Mouse (Mus musculus) right cerebral cortex, adult 18-20 months (tissue): ENCODE measurements around the gene Lmo2.

Experiments
- DNase-seq: peaks from one replicate; pipeline ENCODE4 v3.0.0; 2022; ENCODE audit warnings: mixed read lengths

Gene Lmo2

DNA sequence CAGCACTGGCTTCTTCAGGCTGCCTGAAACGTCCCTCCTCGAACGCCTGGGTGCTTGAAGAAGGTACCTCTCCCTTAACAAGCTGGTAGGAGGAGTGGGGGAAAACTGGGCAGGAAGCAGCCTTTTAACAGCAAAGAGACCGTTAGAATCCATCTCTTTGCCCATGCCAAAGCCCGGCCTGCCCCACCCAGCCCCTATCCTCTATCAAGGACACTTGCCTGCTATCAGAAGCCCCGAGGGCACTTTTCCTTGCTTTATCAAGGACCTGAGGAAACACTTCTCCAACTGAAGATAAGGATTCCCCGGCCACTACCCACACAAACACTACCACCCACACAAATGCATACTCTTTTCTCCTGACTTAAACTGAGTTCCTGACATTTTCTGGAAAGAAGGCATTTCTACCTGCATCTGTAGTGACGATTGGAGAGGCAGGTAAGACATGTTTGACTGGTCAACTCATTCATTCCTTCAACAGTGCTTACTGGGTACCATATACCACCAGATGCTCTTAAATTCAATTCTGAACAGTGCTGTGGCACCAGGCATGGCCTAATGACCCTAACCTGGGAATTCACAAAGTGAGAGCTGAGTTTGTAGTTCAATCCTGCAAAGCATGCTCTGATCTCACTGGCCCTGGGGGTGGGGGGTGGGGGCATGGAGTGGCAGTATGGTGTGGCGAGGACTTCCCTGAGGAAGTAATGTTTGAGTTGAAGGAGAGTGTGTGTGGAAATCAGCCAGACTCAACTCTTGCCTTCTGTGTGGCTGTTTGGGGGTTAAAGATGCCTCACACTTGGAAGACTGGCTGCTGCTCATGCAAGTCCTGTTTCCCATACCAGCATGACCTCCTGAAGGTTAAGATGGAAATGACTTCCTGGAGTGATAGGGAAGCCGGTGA, at the start of gene Lmo2:
Lmo2 (plus strand) TSS at position 338 of the 898 bp plus-strand sequence.
- no peak for DNase-seq

GRCm38 (mm10) chr2:103910601-103911000, 47.2 kb upstream of the Lmo2 start:
- DNase-seq, result no peak

DNA sequence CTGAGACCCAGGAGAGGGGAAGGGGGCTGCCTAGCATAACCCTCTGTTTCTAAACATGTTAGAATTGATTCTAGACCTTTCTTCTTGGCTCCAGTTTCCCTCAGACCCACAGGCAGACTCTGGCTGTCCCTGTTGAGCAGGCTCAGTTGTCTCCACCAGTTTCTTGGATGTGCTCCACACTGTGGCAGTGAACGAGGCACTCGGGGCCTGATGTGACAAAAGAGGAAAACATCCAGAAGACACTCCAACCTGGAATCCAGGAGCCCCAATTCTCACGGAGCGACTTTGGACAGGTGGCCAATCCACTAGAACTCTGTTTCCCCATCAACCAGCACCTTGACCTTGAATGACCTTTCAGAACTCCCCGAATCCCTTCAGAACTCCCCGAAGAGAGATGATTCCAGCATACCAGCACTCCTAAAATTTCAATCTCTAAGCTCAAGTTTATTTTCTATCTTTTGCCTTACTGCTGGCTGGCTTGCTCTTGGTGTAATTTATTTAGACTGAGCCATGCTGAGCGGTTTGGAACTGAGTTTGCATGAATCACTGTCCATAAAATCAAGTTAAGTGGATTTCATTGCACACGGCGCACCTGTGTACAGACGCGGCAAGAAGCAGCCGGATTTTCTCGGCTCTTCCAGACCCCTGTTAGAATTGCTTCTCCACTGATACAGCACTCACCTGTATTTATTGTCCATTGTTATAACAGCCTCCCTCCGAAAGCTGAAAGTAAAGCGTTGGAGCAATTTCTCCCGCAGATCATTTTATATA, 45.1 kb upstream of the Lmo2 start:
- DNase-seq, result no peak

DNA sequence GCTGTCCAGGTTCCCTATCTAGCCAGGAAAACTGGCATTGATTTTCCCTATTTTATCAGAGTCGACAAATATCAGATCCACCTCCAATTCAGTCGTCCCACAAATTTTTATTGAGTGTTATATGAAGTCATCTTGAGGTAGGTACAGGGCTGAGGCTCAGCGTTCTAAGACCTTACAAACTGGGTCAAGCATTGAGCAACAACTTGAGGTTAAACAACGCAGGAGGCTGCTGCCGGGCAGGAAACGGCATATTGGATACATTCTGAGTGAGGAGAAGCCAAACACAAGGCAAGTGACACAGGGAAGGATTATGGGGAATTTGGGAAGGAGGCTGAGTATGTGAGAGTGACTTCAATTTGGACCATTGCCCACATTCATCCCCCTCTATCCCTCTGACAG, 44.5 kb upstream of the Lmo2 start:
- no peak for DNase-seq

DNA sequence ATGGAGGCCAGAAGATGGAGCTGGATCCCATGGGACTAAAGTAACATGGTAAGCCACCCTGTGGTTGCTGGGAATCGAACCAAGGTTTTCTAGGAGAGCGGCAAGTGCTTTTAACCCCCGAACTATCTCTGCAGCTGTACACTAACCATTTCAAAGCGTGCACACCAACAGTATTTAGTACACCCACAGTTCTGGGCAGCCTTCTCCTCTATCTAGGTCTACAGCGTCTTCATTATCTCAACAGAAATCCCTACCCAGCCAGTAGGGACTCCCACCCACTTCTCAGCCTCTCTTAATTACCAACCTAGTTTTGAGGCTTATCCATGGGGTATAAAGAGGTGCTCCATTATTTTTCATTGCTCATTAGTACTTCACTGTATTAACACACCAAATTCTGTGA, 41.7 kb upstream of the Lmo2 start:
- no peak for DNase-seq

GRCm38 (mm10) chr2:103917375-103917774, 40.4 kb upstream of the Lmo2 start:
- no peak for DNase-seq

GRCm38 (mm10) chr2:103918375-103918774, 39.4 kb upstream of the Lmo2 start:
- DNase-seq, result no peak

DNA sequence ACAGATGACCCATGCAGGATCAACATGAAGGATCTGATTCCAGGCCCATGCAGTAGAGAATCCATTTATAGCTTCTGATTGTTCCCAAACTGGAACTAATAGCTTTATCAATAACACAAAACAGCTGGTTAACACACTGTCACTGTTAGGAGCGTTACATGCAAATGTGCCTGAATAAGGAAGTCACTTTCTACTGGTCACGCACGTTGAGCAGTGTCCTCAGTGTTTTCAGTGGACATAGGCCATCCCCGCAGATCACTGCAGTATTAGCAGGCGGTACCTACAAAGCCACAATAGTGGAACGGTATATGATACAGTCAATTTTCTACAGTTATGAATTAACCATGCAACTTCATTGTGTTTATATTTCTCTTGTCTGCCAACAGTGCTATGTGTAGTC, 38.3 kb upstream of the Lmo2 start:
- DNase-seq, result no peak

DNA sequence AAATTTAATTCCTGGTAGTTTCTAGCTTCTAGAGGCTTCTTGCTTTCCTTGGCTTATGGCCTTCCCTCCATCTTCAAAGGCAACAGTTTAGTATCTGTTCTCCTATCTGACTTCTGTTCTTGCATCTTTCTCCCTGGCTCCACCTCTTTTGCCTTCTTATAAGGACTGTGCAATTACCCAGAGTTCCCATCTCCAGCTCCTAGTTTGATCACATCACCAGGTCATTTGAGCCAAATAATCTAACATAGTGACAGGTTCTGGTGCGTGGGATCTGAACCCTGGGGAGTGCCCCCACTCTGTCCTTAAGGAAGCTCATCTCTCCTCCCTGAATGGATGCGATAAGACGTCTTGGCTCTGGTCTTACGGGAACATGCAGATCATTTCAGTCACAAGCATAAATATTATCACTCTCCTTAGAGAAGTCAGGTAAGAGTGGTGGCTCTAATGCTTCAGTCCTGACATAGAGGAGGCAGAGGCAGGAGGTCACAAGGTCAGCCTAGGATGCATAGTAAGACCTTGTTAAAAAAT, 31.1 kb upstream of the Lmo2 start:
- no peak for DNase-seq

DNA sequence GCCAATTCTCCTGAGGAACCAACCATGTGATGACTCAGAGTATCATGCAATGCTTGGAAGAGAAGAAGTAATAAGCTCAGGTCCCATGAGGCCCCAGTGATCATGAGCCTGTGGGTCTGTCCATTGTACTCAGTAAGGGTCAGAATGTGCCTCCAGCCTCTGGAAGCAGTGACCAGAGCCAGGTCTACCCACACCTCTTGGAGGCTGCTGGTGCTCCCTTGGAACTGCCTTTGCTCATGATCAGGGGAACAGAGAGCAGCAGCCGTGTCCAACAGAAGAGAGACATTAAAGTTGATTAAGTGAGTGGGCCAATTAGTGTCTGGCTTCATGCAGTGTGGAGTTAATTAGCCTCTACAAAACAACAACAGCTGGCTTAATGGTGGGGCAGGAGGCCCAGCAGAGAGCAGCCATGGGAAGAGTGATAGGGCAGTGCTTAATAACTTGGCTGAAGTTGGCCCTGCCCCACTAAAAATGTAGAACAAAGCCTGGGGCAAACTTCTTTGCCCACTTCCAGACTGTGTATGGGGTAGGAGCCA, 30.1 kb upstream of the Lmo2 start:
- DNase-seq, result no peak

DNA sequence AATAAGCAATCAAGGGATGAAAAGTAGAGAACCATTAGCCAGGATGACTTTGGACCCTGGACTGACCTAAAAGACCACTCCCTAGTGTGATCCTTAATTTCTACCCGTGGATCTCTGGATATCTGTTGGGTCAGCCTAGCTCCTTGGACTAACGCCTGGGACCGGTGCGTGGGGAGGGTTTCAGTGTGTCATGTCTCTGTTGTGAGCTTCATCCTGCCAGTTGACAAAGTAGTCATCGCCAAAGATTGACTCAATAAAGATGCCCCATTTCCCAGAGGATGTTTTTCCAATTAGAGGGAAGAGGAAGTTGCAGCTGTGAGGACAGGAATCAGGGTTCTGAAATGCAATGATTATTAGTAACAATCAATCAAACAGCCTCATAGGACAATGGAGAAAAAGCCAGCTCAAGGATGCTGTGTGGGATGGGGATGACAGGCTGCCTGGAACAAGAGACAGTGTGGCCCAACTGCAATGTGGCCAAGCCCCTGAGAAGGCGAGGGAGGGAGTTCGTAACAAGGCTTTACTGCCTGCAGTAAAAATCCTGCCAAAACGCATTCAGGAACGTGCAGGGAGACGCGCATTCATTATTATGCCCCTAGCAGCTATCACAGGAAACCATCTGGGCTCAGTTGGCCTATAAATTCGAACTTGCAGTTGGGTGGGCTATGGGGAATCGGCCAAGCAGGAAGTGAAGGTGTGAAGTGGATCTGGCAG, 27.3 kb upstream of the Lmo2 start:
- no peak for DNase-seq

DNA sequence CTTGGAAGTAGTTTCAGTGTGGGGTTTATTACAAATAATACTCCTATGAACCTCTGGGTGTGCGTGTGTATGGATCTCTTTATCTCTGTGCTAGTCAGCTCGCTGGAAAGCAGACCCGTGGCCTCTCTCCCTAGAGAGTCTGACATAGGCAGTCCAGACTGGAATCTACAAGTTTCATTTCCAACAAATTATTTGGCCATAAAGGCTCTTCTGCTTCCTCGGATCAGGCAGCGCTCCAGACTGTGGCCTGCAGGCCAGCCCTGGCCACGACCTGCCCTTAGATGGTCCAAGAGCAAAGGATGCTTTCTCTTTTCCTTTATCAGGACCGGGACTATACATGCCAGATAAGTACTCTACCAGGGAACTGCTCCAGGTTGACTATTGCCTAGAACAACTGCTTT, 26.3 kb upstream of the Lmo2 start:
- DNase-seq, result no peak

GRCm38 (mm10) chr2:103932025-103932424, 25.8 kb upstream of the Lmo2 start:
- DNase-seq, result no peak

DNA sequence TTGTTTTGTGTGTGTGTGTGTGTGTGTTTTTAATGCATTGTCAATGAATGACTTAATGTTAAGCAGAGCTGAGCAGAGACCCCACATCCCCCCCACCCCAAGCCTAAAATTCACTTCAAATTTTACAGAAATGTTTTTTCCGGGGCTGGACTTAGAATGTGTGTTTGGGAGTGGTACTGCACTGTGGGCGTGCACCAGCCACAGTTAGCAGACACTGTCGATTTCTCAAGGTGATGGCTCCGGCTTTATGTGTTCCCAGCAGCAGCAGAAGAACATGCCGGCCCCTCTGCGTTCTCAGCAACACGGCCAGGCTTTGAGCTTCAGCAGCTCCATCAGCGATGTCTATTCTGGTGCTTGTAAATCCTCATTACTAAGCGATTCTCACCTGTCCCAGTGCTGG, 25.3 kb upstream of the Lmo2 start:
- no peak for DNase-seq

DNA sequence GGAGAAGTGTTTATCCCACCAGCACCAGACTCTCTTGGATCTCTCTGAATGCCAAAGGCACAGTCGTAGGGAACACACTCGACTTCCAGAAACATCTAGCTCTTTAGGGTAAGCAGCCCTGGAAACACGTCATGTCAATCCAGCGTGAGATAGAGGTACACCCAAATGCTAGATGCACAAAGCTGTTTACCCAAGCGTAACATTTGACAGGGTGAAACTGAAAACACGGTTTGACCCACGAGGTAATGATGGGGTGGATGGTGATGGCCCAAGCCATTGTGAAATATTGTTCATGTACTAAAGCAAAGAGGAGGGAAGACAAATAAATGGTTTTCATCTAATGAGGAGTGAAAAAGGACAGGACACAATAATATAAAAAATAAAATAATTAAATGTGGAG, 23.5 kb upstream of the Lmo2 start:
- no peak for DNase-seq

DNA sequence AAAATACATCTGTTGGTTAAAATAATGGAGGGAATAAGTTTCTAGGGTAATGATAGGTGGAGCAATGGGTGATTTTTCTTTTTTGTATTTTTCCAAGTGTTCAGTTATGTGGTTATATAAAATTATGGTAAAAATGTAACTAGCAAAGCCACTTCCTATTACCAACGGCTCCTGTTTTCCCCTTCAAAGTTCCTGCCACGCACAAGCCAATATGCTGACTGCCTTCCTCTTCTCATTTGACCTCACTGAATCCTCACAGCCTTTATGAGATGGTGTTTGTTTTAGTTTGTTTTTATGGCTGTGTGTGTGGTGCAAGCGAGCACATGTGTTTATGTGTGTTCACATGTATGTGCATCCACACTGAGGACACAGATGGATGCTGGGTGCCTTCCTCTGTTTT, 23.1 kb upstream of the Lmo2 start:
- no peak for DNase-seq

GRCm38 (mm10) chr2:103935691-103936435, 21.9 kb upstream of the Lmo2 start:
- no peak for DNase-seq

GRCm38 (mm10) chr2:103936666-103937065, 21.1 kb upstream of the Lmo2 start:
- DNase-seq, result no peak

GRCm38 (mm10) chr2:103937670-103938069, 20.1 kb upstream of the Lmo2 start:
- DNase-seq, result no peak

- no peak for DNase-seq
Observed at GRCm38 (mm10) chr2:103938573-103938972, 19.2 kb upstream of the Lmo2 start.

DNA sequence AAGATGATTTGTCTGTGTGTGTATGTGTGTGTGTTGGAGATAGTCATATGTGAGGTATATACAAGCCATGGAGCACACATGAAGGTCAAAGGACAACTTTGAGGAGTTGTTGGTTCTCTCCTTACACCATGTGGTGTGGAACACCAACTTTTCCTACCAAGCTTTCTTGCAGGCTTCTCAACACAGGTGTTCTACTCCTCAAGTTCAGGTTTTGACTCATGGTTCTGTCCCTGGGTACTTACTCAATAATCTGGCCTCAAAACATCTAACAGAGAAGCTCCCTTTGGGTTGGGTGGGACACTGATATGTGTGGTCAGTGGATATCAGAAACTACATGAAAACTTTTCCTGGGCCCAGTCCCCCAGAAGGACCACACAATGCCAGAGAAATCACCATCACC, 18.8 kb upstream of the Lmo2 start:
- DNase-seq, result no peak

DNA sequence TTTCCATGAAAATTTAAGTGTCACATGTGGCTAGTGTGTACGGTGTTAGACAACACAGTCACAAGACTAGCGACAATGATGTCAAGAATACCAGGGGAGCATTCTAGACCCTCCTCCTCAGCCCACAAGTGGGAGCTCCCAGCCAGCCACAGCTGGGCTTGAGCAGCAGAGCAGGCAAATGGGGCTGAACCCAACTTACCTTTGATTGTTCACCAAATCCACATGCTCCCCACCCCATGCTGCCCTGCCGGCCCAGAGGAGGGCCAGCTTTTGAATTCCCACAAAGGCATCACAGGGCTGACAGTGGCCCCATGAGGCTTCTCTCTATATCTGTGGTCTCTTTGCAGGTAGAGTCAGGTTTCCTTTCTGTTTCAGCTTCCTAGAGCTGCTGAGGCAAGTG, 16.7 kb upstream of the Lmo2 start:
- no peak for DNase-seq
